Mouse (Mus musculus) heart, adult 2 months (tissue): ENCODE measurements around the gene Agl.

Experiments used
- CTCF ChIP-seq: fragments of 200-600 bp; IDR thresholded peaks from 2 replicates; pipeline ENCODE4 v1.8.1; 2022; ENCODE audit warnings: antibody characterized with exemption, mild to moderate bottlenecking, moderate library complexity
- POLR2A ChIP-seq: fragments of 200-500 bp; IDR thresholded peaks from 2 replicates; pipeline ENCODE4 v1.6.1; 2011; ENCODE audit warnings: mild to moderate bottlenecking, low read depth, low read length, control low read depth; ENCODE audit not compliant: insufficient read depth

GRCm38 (mm10) chr3:116805866-116806265 is 2.1 kb downstream of the Agl start:
- TF ChIP-seq POLR2A = no peak
- no peak for TF ChIP-seq CTCF
